Mouse (Mus musculus): ENCODE measurements around the gene Ubp1. TPM values are rescaled to one million over a fixed set of nuclear protein-coding genes. Genes with fewer than 3 reads are reported as not detected.

The Ubp1 gene
- polyA plus RNA-seq, 1 experiment from 2014 or later: 22.6 TPM

DNA sequence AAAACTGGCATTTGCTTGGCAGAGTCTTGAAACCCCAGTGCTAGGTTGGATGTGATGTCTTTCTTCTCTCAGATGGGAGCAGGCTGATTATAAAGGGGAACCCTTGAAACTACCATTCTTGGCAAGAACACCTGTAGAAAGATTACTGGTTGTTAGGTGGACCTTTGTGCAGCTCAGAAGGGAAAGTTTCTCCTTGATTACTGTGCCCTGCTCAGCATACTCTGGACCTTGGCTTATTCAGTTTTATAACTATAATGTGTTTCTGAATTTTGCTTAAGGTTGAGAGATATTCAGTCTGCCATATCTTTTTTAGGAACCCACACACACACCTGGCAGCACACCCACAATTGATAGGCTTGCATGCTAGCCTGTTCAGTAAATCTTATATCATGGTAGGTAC lies 33.0 kb downstream of the Ubp1 start:
- no peaks in the 10 kb centered on the region for H3K27me3 ChIP-seq (ENCODE audit: insufficient read depth, low read length)
- peaks cover 87% of the 10 kb centered on the region for H3K36me3 ChIP-seq (replicated peaks; ENCODE audit: insufficient read depth, low read length)
- no peaks in the 10 kb centered on the region for H3K9me3 ChIP-seq (ENCODE audit: low read length)
- ATAC-seq (no peak), DNase-seq (no peak)
- H3K4me2 ChIP-seq (ENCODE audit: low read depth, low read length): no peak overlapping the region
- no peak overlapping the region for H3K4me3 ChIP-seq (ENCODE audit: low read depth, low read length)
- H3K4me1 ChIP-seq (ENCODE audit: insufficient read depth): peaks cover 20% of the 10 kb centered on the region
- no peak for TF ChIP-seq CTCF (IDR thresholded peaks at IDR 0.05; ENCODE audit: low read depth)
- no peak for TF ChIP-seq EP300 (IDR thresholded peaks at IDR 0.05; ENCODE audit: low read depth)
- no peak overlapping the region for H3K9ac ChIP-seq (replicated peaks)
- H3K27ac ChIP-seq (ENCODE audit: low read depth): no peak overlapping the region

GRCm38 (mm10) chr9:113964415-113964814 lies 33.7 kb downstream of the Ubp1 start:
- peaks cover 22% of the 10 kb centered on the region for H3K4me1 ChIP-seq (ENCODE audit: insufficient read depth)
- TF ChIP-seq EP300 (IDR thresholded peaks at IDR 0.05; ENCODE audit: low read depth) (no peak), CTCF (IDR thresholded peaks at IDR 0.05; ENCODE audit: low read depth) (no peak)
- DNase-seq: no peak
- H3K27me3 ChIP-seq (ENCODE audit: insufficient read depth, low read length): no peaks in the 10 kb centered on the region
- WGBS (ENCODE audit: insufficient replicate concordance): 91% methylated on average over 8 of the region's 8 CpGs
- no peaks in the 10 kb centered on the region for H3K9me3 ChIP-seq (ENCODE audit: low read length)
- peaks cover 85% of the 10 kb centered on the region for H3K36me3 ChIP-seq (replicated peaks; ENCODE audit: insufficient read depth, low read length)
- H3K4me2 ChIP-seq (ENCODE audit: low read depth, low read length): no peak overlapping the region
- ATAC-seq: no peak
- H3K27ac ChIP-seq (ENCODE audit: low read depth): no peak overlapping the region
- H3K9ac ChIP-seq (replicated peaks): no peak overlapping the region
- H3K4me3 ChIP-seq (ENCODE audit: low read depth, low read length): no peak overlapping the region

DNA sequence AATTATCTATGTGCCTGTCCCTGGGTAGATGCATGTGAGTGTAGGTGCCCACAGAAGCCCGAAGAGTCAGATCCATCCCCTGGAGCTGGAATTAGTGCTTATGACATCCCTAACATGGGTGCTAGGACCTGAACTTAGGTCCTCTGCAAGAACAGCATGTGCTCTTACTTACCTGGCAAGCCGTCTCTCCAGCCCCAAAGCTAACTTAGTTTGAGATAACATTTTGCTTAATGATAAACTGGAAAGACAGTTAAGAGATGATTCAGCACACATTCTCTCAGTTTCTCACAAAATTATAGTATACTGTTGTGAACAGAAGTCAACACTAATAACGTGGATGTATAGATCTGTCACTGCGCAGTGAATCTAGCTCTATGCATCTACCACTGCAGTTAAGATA lies 36.1 kb downstream of the Ubp1 start:
- Histone ChIP-seq H3K4me1 (ENCODE audit: insufficient read depth) (peaks cover 22% of the 10 kb centered on the region), H3K27me3 (ENCODE audit: insufficient read depth, low read length) (no peaks in the 10 kb centered on the region), H3K4me2 (ENCODE audit: low read depth, low read length) (no peak overlapping the region), H3K9ac (replicated peaks) (no peak overlapping the region; the same call in 1 of the 2 replicates), H3K36me3 (replicated peaks; ENCODE audit: insufficient read depth, low read length) (peaks cover 87% of the 10 kb centered on the region), H3K9me3 (ENCODE audit: low read length) (no peaks in the 10 kb centered on the region), H3K4me3 (ENCODE audit: low read depth, low read length) (no peak overlapping the region), H3K27ac (ENCODE audit: low read depth) (peak overlapping the region; percentile 55; the same call in 1 of the 2 replicates)
- DNase-seq (no peak), ATAC-seq (no peak)
- no peak for TF ChIP-seq EP300 (IDR thresholded peaks at IDR 0.05; ENCODE audit: low read depth)
- 72% methylated on average over 4 of the region's 4 CpGs for WGBS (ENCODE audit: insufficient replicate concordance)

DNA sequence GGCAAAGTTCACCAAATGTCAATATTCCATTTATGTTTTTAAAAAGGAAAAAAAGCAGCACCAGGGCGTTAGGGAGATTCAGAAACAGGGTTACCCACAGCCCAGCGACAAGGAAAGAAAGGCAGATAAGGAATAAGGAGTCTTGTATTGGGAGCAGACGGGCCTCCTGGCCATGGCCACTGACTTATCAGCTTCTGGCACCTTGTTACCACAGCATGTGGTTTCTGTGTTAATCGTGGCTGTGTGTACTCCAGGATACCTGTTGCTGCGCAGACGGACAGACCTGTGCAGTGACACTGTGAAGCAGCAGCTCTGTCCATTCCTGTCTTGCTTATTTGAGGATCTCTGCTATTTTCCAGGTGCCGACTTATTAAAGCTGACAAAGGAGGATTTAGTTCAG lies 38.2 kb downstream of the Ubp1 start:
- peak overlapping the region; percentile 55 for H3K4me3 ChIP-seq (ENCODE audit: low read depth, low read length)
- H3K27ac ChIP-seq (ENCODE audit: low read depth): peak overlapping the region; percentile 98
- H3K36me3 ChIP-seq (replicated peaks; ENCODE audit: insufficient read depth, low read length): peaks cover 87% of the 10 kb centered on the region
- no peaks in the 10 kb centered on the region for H3K9me3 ChIP-seq (ENCODE audit: low read length)
- WGBS (ENCODE audit: insufficient replicate concordance): 46% methylated on average over 7 of the region's 7 CpGs
- DNase-seq: peak; percentile 83
- H3K27me3 ChIP-seq (ENCODE audit: insufficient read depth, low read length): no peaks in the 10 kb centered on the region
- ATAC-seq: peak; percentile 99
- peak overlapping the region; percentile 62 for H3K4me2 ChIP-seq (ENCODE audit: low read depth, low read length)
- peaks cover 22% of the 10 kb centered on the region for H3K4me1 ChIP-seq (ENCODE audit: insufficient read depth)
- no peak for TF ChIP-seq CTCF (IDR thresholded peaks at IDR 0.05; ENCODE audit: low read depth)
- peak; percentile 99 for TF ChIP-seq EP300 (IDR thresholded peaks at IDR 0.05; ENCODE audit: low read depth)
- H3K9ac ChIP-seq (replicated peaks): peak overlapping the region; percentile 56

- Histone ChIP-seq H3K9me3 (ENCODE audit: low read length) (no peaks in the 10 kb centered on the region), H3K36me3 (replicated peaks; ENCODE audit: insufficient read depth, low read length) (peaks cover 87% of the 10 kb centered on the region), H3K9ac (replicated peaks) (peak overlapping the region; percentile 56), H3K4me2 (ENCODE audit: low read depth, low read length) (peak overlapping the region; percentile 62), H3K4me1 (ENCODE audit: insufficient read depth) (peaks cover 22% of the 10 kb centered on the region), H3K27ac (ENCODE audit: low read depth) (peak overlapping the region; percentile 98), H3K4me3 (ENCODE audit: low read depth, low read length) (peak overlapping the region; percentile 55), H3K27me3 (ENCODE audit: insufficient read depth, low read length) (no peaks in the 10 kb centered on the region)
- DNase-seq (no peak), ATAC-seq (peak; percentile 50)
- TF ChIP-seq EP300 (IDR thresholded peaks at IDR 0.05; ENCODE audit: low read depth) (no peak), CTCF (IDR thresholded peaks at IDR 0.05; ENCODE audit: low read depth) (no peak)
- WGBS (ENCODE audit: insufficient replicate concordance): 69% methylated on average over 8 of the region's 8 CpGs
Observed at GRCm38 (mm10) chr9:113969399-113969798, 38.7 kb downstream of the Ubp1 start.

- Histone ChIP-seq H3K9me3 (ENCODE audit: low read length) (no peaks in the 10 kb centered on the region), H3K36me3 (replicated peaks; ENCODE audit: insufficient read depth, low read length) (peaks cover 87% of the 10 kb centered on the region), H3K27ac (ENCODE audit: low read depth) (peak overlapping the region; percentile 98; the same call in 1 of the 2 replicates), H3K4me2 (ENCODE audit: low read depth, low read length) (peak overlapping the region; percentile 62), H3K4me3 (ENCODE audit: low read depth, low read length) (peak overlapping the region; percentile 55), H3K27me3 (ENCODE audit: insufficient read depth, low read length) (no peaks in the 10 kb centered on the region), H3K9ac (replicated peaks) (peak overlapping the region; percentile 56), H3K4me1 (ENCODE audit: insufficient read depth) (peaks cover 22% of the 10 kb centered on the region)
- DNase-seq (peak; percentile 62), ATAC-seq (peak; percentile 33)
- TF ChIP-seq EP300 (IDR thresholded peaks at IDR 0.05; ENCODE audit: low read depth): no peak
- TF ChIP-seq CTCF (IDR thresholded peaks at IDR 0.05; ENCODE audit: low read depth): peak; percentile 68
- 67% methylated on average over 14 of the region's 14 CpGs for WGBS (ENCODE audit: insufficient replicate concordance)
Observed at GRCm38 (mm10) chr9:113970041-113970440, 39.3 kb downstream of the Ubp1 start.

DNA sequence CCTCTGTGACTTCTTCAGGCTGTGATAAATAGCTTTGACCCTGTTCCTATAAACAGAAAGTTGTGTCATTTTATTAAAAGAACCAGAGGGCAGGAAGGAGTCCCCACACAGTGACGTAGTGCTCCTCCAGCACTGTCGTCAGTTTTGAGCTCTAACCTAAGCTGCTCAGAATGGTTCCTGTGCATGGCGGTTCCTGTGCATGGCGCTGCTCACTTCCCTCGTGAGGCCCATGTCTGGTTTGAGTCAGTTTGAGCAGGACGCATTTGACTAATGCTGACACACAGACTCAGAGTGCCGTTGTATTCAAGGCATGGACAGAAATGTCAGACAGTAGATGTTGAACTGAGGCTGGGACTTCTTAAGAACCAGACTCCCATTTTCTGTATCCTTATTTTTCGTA lies 40.9 kb downstream of the Ubp1 start:
- Histone ChIP-seq H3K27me3 (ENCODE audit: insufficient read depth, low read length) (no peaks in the 10 kb centered on the region), H3K4me3 (ENCODE audit: low read depth, low read length) (no peak overlapping the region), H3K36me3 (replicated peaks; ENCODE audit: insufficient read depth, low read length) (peaks cover 89% of the 10 kb centered on the region), H3K4me2 (ENCODE audit: low read depth, low read length) (no peak overlapping the region), H3K9me3 (ENCODE audit: low read length) (no peaks in the 10 kb centered on the region), H3K4me1 (ENCODE audit: insufficient read depth) (peaks cover 22% of the 10 kb centered on the region), H3K9ac (replicated peaks) (no peak overlapping the region), H3K27ac (ENCODE audit: low read depth) (no peak overlapping the region)
- 71% methylated on average over 8 of the region's 8 CpGs for WGBS (ENCODE audit: insufficient replicate concordance)
- no peak for DNase-seq
- ATAC-seq: no peak
- no peak for TF ChIP-seq CTCF (IDR thresholded peaks at IDR 0.05; ENCODE audit: low read depth)
- no peak for TF ChIP-seq EP300 (IDR thresholded peaks at IDR 0.05; ENCODE audit: low read depth)

All from liver, postnatal 0 days (tissue).